Mouse (Mus musculus) ovary, postnatal 10 days (tissue): ENCODE results near the gene Spaca9.

Experiments
- DNase-seq: peaks from one replicate; pipeline ENCODE4 v3.0.0; 2022; ENCODE audit warnings: low spot score

The Spaca9 gene

GRCm38 (mm10) chr2:28699361-28700335 is at the start of gene Spaca9, which contains the start of gene Ak8:
Spaca9 (minus strand) TSS chr2:28699727.
Ak8 (plus strand) TSS chr2:28700164.
- peak; percentile 64 for DNase-seq

GRCm38 (mm10) chr2:28747705-28748104 is 48.2 kb upstream of the Spaca9 start:
- DNase-seq, result no peak

- DNase-seq, result no peak
Measured at GRCm38 (mm10) chr2:28746682-28747332, 47.3 kb upstream of the Spaca9 start.

- no peak for DNase-seq
Measured at GRCm38 (mm10) chr2:28742701-28743100, 43.2 kb upstream of the Spaca9 start.

GRCm38 (mm10) chr2:28740159-28740558 is 40.6 kb upstream of the Spaca9 start:
- no peak for DNase-seq

- DNase-seq, result no peak
Measured at GRCm38 (mm10) chr2:28737112-28737511, 37.6 kb upstream of the Spaca9 start.

GRCm38 (mm10) chr2:28730676-28731075 is 31.1 kb upstream of the Spaca9 start:
- DNase-seq, result no peak

GRCm38 (mm10) chr2:28727786-28728404 is 28.4 kb upstream of the Spaca9 start:
- no peak for DNase-seq

GRCm38 (mm10) chr2:28723912-28724311 is 24.4 kb upstream of the Spaca9 start:
- no peak for DNase-seq

GRCm38 (mm10) chr2:28722419-28722818 is 22.9 kb upstream of the Spaca9 start:
- no peak for DNase-seq

GRCm38 (mm10) chr2:28713036-28713435 is 13.5 kb upstream of the Spaca9 start:
- no peak for DNase-seq

- DNase-seq, result no peak
Measured at GRCm38 (mm10) chr2:28706787-28707186, 7.3 kb upstream of the Spaca9 start.

- DNase-seq, result no peak
Measured at GRCm38 (mm10) chr2:28706106-28706636, 6.6 kb upstream of the Spaca9 start.

- no peak for DNase-seq
Measured at GRCm38 (mm10) chr2:28701646-28702262, 2.2 kb upstream of the Spaca9 start.

GRCm38 (mm10) chr2:28698566-28698965 is 961 bp downstream of the Spaca9 start:
- no peak for DNase-seq

GRCm38 (mm10) chr2:28692692-28693091 is 6.8 kb downstream of the Spaca9 start:
- no peak for DNase-seq

- DNase-seq, result no peak
Measured at GRCm38 (mm10) chr2:28688431-28688830, 11.1 kb downstream of the Spaca9 start.

GRCm38 (mm10) chr2:28685895-28686294 is 13.6 kb downstream of the Spaca9 start:
- DNase-seq, result no peak

GRCm38 (mm10) chr2:28681718-28682117 is 17.8 kb downstream of the Spaca9 start:
- no peak for DNase-seq

GRCm38 (mm10) chr2:28680710-28681109 is 18.8 kb downstream of the Spaca9 start:
- DNase-seq, result no peak

GRCm38 (mm10) chr2:28676005-28676404 is 23.5 kb downstream of the Spaca9 start:
- DNase-seq, result no peak

GRCm38 (mm10) chr2:28671438-28671837 is 28.1 kb downstream of the Spaca9 start:
- DNase-seq, result no peak
